Mouse (Mus musculus) small intestine, adult 2 months (tissue): ENCODE results near the gene Uba7. TPM values are rescaled to one million over a fixed set of nuclear protein-coding genes. Genes with fewer than 3 reads are reported as not detected.
A peak's percentile ranks its signal among the peaks of the same experiment; 100 is the strongest.

Source experiments
- H3K27ac ChIP-seq: fragments of 200-500 bp; 2 replicates; pipeline ENCODE4 v1.5.1; 2012; ENCODE audit warnings: low read depth, low read length, control low read depth, inconsistent platforms; ENCODE audit not compliant: insufficient read depth
- H3K27me3 ChIP-seq: fragments of 200-500 bp; 2 replicates; pipeline ENCODE4 v1.6.1; 2012; ENCODE audit warnings: mild to moderate bottlenecking, moderate library complexity, low read length, inconsistent platforms; ENCODE audit not compliant: control insufficient read depth, insufficient read depth
- H3K36me3 ChIP-seq: fragments of 200-500 bp; 2 replicates; pipeline ENCODE4 v1.6.1; 2012; ENCODE audit warnings: mild to moderate bottlenecking, low read length, control low read depth, inconsistent platforms; ENCODE audit not compliant: control insufficient read depth, insufficient read depth
- H3K4me1 ChIP-seq: fragments of 200-500 bp; 2 replicates; pipeline ENCODE4 v1.6.1; 2012; ENCODE audit warnings: low read length, inconsistent platforms, mixed read lengths; ENCODE audit not compliant: control insufficient read depth, insufficient read depth, insufficient read length
- H3K4me3 ChIP-seq: fragments of 200-500 bp; 2 replicates; pipeline ENCODE4 v1.5.1; 2012; ENCODE audit warnings: low read depth, mild to moderate bottlenecking, control low read depth, inconsistent platforms, low read length, moderate library complexity
- CTCF ChIP-seq: fragments of 200-500 bp; IDR thresholded peaks from 2 replicates; pipeline ENCODE4 v1.5.1; 2012; ENCODE audit warnings: low read depth, mild to moderate bottlenecking, control low read depth, inconsistent platforms, low read length, moderate library complexity, mixed read lengths; ENCODE audit not compliant: insufficient replicate concordance, insufficient read length; ENCODE audit errors: extremely low read depth
- POLR2A ChIP-seq: fragments of 200-500 bp; IDR thresholded peaks from 2 replicates; pipeline ENCODE4 v1.6.1; 2012; ENCODE audit warnings: low read depth, mild to moderate bottlenecking, control low read depth, inconsistent platforms, low read length, moderate library complexity
- WGBS: fragments of 180-500 bp; shearing (Covaris S2); methylation state at CpG from one replicate; pipeline ENCODE4 v1.1.7; 2018; 5-methylcytosine and 5-hydroxymethylcytosine counted together
- polyA plus RNA-seq: library from polyadenylated mRNA; depleted of rRNA; stranded (reverse); fragments of >200 nt; gene quantifications from 2 replicates; pipeline ENCODE4 v1.2.3, GENCODE M21; 2012

Gene Uba7
- polyA plus RNA-seq, 1 experiment = 131 TPM

GRCm38 (mm10) chr9:107994464-107994863, 19.2 kb downstream of the Uba7 start:
- TF ChIP-seq POLR2A (no peak), CTCF (no peak)
- H3K27me3 ChIP-seq = no peaks in the 10 kb centered on the region
- no peaks in the 10 kb centered on the region for H3K4me1 ChIP-seq
- H3K4me3 ChIP-seq = no peak overlapping the region
- WGBS = 63% methylated on average over 2 of the region's 2 CpGs
- no peaks in the 10 kb centered on the region for H3K36me3 ChIP-seq
- H3K27ac ChIP-seq = no peak overlapping the region

DNA sequence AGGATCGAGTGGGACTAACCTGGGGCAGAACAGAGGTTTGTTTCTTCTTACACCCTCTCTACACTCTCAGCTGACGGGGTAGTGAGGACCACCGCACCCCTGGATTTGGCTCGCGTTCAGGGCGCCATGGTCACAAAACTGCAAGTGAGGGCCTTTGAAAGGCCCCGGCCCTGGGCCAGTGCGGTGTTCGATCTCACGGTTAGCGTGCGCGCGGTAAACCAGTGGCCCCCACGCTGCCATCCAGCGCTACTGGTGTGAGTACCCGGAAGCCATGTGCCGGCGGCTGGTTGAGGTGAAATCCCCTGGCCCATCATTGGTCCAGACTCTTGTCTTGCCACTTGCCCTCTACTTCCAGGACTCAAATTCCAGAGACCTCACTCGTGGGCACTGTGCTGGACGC, 20.2 kb downstream of the Uba7 start:
- Histone ChIP-seq H3K27me3 (no peaks in the 10 kb centered on the region), H3K36me3 (no peaks in the 10 kb centered on the region), H3K4me3 (no peak overlapping the region), H3K4me1 (no peaks in the 10 kb centered on the region), H3K27ac (no peak overlapping the region)
- TF ChIP-seq POLR2A (no peak), CTCF (no peak)
- 94% methylated on average over 21 of the region's 21 CpGs for WGBS

DNA sequence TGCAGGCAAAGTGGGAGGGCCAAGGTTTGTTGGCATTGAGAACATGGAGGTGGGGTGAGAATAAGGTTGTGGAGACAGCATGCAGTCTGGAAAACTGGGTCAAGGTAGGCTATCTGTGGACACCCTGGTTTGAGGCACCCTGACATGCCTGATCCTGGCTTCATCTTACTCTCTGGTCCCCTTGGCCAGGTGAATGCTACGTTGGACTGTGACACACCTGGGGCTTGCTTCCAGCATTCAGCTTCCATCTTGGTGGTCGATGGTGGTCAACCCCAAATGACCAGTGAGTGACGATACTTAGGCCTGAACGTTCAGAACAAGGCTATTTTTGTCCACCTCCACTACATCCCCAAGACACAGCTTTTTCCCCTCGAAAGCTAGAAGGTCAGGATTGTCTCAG, 20.7 kb downstream of the Uba7 start, which contains the start of gene Gm20662:
Gm20662 (plus strand) TSS at position 301 of the 400 bp plus-strand sequence.
- no peaks in the 10 kb centered on the region for H3K4me1 ChIP-seq
- TF ChIP-seq POLR2A (no peak), CTCF (no peak)
- 90% methylated on average over 5 of the region's 5 CpGs for WGBS
- no peak within 1 kb of the TSS for H3K27ac ChIP-seq
- no peak within 1 kb of the TSS for H3K4me3 ChIP-seq
- no peaks in the 10 kb centered on the region for H3K36me3 ChIP-seq
- H3K27me3 ChIP-seq = no peaks in the 10 kb centered on the region

DNA sequence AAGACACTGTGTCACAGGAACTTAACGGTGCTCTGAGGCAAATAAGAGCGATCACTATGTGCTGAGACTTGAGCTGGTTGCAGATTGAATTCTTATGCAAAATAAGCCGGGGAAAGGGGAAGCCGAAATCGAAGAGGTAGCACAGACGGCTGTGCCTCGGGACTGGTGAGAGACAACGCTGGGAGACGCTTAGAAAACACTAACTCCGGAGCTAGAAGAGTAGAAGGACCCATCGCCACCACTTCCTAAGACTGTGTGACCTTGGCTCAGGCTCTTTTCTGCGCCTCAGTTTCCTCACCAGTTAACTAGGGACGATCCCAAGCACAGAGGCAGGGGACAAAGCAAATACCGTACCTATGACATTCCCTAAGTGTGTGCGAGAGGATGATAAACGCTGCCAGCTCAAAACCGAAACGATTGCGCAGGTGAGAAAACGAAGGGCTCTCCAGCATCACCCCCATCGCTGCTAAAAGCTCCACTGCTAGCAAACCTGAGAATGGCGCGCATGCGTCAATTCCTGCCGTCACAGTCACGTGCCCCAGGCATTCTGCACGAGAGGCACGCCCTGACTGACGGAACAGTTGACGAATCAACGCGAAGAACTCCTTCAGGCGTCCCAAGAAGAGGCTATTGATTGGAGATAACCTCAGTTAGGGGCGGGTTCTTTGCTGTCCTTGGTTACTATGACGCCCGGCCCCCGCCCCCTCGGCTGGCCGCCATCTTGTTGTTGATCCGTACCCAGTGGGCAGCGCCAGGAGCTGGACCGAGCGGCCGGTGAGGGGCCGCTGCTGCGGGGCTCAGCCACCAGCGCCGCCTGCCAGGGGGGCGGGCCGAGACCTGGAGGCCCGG, 26.8 kb downstream of the Uba7 start, which contains the start of gene Ip6k1:
Ip6k1 (plus strand) TSS at position 580 of the 849 bp plus-strand sequence.
- WGBS = under 1% methylated on average over 51 of the region's 51 CpGs
- Histone ChIP-seq H3K36me3 (no peaks in the 10 kb centered on the region), H3K4me1 (peaks cover 3% of the 10 kb centered on the region; the same call in 1 of the 2 replicates), H3K27me3 (no peaks in the 10 kb centered on the region), H3K27ac (peak within 1 kb of the TSS; percentile 82), H3K4me3 (peak within 1 kb of the TSS; percentile 92)
- TF ChIP-seq CTCF (no peak), POLR2A (peak; percentile 66)

- WGBS = under 1% methylated on average over 50 of the region's 50 CpGs
- Histone ChIP-seq H3K27ac (peak overlapping the region; percentile 82), H3K4me1 (peaks cover 3% of the 10 kb centered on the region; the same call in 1 of the 2 replicates), H3K4me3 (peak overlapping the region; percentile 92), H3K36me3 (no peaks in the 10 kb centered on the region), H3K27me3 (no peaks in the 10 kb centered on the region)
- TF ChIP-seq POLR2A (no peak; the same call in 1 of the 2 replicates), CTCF (no peak)
Observed at GRCm38 (mm10) chr9:108002778-108003530, 27.6 kb downstream of the Uba7 start.

DNA sequence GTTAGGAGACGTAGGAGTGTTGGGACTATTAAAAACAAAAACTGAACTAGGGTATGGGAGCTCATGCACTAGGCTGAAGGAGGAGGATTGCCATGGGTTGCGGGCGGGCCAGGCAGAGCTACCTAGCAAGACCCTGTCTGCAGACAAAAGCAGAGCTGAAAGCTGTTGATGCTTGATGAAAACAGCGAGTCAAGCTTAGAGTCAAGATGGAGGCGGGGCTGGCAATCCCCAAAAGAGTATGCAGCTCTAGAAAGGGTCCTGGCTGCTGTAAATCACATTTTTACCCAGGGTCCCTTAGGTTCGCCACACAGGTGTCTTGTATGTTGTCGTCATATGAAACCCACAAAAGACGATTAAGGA, 28.2 kb downstream of the Uba7 start:
- no peaks in the 10 kb centered on the region for H3K27me3 ChIP-seq
- no peaks in the 10 kb centered on the region for H3K36me3 ChIP-seq
- peaks cover 3% of the 10 kb centered on the region; the same call in 1 of the 2 replicates for H3K4me1 ChIP-seq
- TF ChIP-seq POLR2A (no peak), CTCF (no peak)
- no peak overlapping the region for H3K27ac ChIP-seq
- 27% methylated on average over 8 of the region's 8 CpGs for WGBS
- H3K4me3 ChIP-seq = peak overlapping the region; percentile 92

DNA sequence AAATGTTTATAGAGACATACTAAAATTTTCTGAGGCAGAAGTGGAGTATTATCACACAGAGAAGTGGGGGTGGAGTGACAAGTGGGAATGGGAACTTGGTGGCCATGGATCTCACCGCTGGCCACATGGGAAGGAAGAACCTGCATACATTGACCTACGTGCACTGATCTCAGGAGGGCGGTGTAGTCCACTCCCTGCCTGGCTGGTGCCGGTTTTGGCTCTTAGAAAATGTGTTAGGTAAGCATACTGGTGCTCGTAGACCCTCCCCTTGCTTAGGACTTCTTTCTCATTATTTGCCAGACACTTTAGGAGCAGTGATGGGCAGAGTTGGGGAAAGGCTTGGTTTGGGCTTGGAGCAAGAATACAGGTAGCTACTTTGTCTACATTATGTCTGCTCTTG, 32.7 kb downstream of the Uba7 start:
- H3K36me3 ChIP-seq = peaks cover 6% of the 10 kb centered on the region; the same call in 1 of the 2 replicates
- H3K27me3 ChIP-seq = no peaks in the 10 kb centered on the region
- H3K27ac ChIP-seq = no peak overlapping the region
- WGBS = 80% methylated on average over 5 of the region's 5 CpGs
- no peak overlapping the region for H3K4me3 ChIP-seq
- TF ChIP-seq POLR2A (no peak), CTCF (no peak)
- peaks cover 3% of the 10 kb centered on the region; the same call in 1 of the 2 replicates for H3K4me1 ChIP-seq
